Mouse (Mus musculus) midbrain, postnatal 0 days (tissue): Measurements from ENCODE around the gene Klf16. TPM values are rescaled to one million over a fixed set of nuclear protein-coding genes. Genes with fewer than 3 reads are reported as not detected.

Source experiments
- ATAC-seq: fragments of 200-750 bp; cut with Nextera tagmentation; 2 replicates; pipeline ENCODE4 v1.8.0; 2017; ENCODE audit warnings: moderate number of reproducible peaks, mild to moderate bottlenecking, moderate TSS enrichment, moderate library complexity; ENCODE audit not compliant: low FRiP score
- DNase-seq: peaks from one replicate; pipeline ENCODE4 v3.0.0-alpha.2; 2015; ENCODE audit warnings: low spot score
- H3K27ac ChIP-seq: fragments of 300-500 bp; sonication (generic); 2 replicates; pipeline ENCODE4 v1.5.1; 2014; ENCODE audit warnings: low read depth, mild to moderate bottlenecking, low read length, mixed read lengths
- H3K27me3 ChIP-seq: fragments of 300-500 bp; sonication (generic); 2 replicates; pipeline ENCODE4 v1.6.1; 2014; ENCODE audit warnings: low read length, control low read depth, mixed read lengths; ENCODE audit not compliant: insufficient read depth
- H3K36me3 ChIP-seq: fragments of 300-500 bp; sonication (generic); 2 replicates; pipeline ENCODE4 v1.6.1; 2014; ENCODE audit warnings: low read length, control low read depth, mixed read lengths; ENCODE audit not compliant: insufficient read depth
- H3K4me1 ChIP-seq: fragments of 300-500 bp; sonication (generic); 2 replicates; pipeline ENCODE4 v1.6.1; 2014; ENCODE audit warnings: mild to moderate bottlenecking, control low read depth, antibody characterized with exemption, low read length, mixed read lengths; ENCODE audit not compliant: insufficient read depth
- H3K4me2 ChIP-seq: fragments of 300-500 bp; sonication (generic); 2 replicates; pipeline ENCODE4 v1.6.1; 2014; ENCODE audit warnings: low read depth, mild to moderate bottlenecking, low read length, mixed read lengths; ENCODE audit not compliant: poor library complexity, severe bottlenecking
- H3K4me3 ChIP-seq: fragments of 300-500 bp; sonication (generic); 2 replicates; pipeline ENCODE4 v1.5.1; 2014; ENCODE audit warnings: low read depth, mild to moderate bottlenecking, low read length, moderate library complexity
- H3K9ac ChIP-seq: fragments of 300-500 bp; sonication (generic); replicated peaks from 2 replicates; pipeline ENCODE4 v1.6.1; 2014; ENCODE audit warnings: mild to moderate bottlenecking, low read length, moderate library complexity, mixed read lengths; ENCODE audit not compliant: poor library complexity, severe bottlenecking
- H3K9me3 ChIP-seq: fragments of 300-500 bp; sonication (generic); 2 replicates; pipeline ENCODE4 v1.6.1; 2016; ENCODE audit warnings: low read length, control low read depth
- CTCF ChIP-seq: IDR thresholded peaks from 2 replicates; pipeline ENCODE4 v1.5.1; 2016; ENCODE audit warnings: antibody characterized with exemption, mild to moderate bottlenecking
- WGBS: fragments of 180-500 bp; shearing (Covaris S2); extraction: QIAGEN DNeasy Blood & Tissue Kit; methylation state at CpG from one replicate; pipeline ENCODE4 v1.1.7; 2014; 5-methylcytosine and 5-hydroxymethylcytosine counted together
- polyA plus RNA-seq: library from polyadenylated mRNA; unstranded; fragments of >200 nt; fragmentation: Nextera tagmentation; extraction: Ambion mirVana; gene quantifications from 2 replicates; pipeline ENCODE4 v1.2.1, GENCODE M21; 2015
- total RNA-seq: library from RNA; depleted of rRNA; stranded (reverse); fragments of >200 nt; gene quantifications from 2 replicates; pipeline ENCODE4 v1.2.3, GENCODE M21; 2014

The Klf16 gene
- total and polyA plus RNA-seq, 2 experiments from 2014 or later, result 8.3 to 18.1 TPM

DNA sequence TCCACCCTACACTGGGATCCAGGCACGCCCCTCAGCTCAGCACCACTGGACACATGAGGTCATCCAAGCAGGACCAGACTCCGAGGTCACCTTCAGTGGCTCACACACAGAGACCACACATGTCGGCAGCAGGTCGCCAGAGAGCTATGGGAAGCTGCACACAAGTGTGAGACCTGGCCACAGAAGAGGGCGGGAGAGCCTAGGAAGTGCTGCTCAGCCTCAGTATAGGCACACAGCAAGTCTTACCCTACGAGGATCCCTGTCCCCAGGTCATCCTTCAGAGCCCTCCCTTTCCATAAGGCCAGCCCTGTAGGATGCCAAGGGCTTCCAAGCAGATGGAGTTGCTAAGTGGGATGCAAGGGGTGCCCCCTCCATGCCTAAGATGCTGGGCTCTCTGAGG is 23.1 kb downstream of the Klf16 start:
- Histone ChIP-seq H3K27ac (no peak overlapping the region), H3K4me1 (no peaks in the 10 kb centered on the region), H3K36me3 (peaks cover 15% of the 10 kb centered on the region), H3K4me2 (no peak overlapping the region), H3K4me3 (no peak overlapping the region), H3K27me3 (no peaks in the 10 kb centered on the region), H3K9me3 (no peaks in the 10 kb centered on the region), H3K9ac (no peak overlapping the region)
- no peak for TF ChIP-seq CTCF
- whole genome bisulfite sequencing, result 94% methylated on average over 6 of the region's 6 CpGs
- DNase-seq, result no peak
- no peak for ATAC-seq

- Histone ChIP-seq H3K4me3 (no peak overlapping the region), H3K27me3 (no peaks in the 10 kb centered on the region), H3K4me1 (no peaks in the 10 kb centered on the region), H3K27ac (no peak overlapping the region), H3K36me3 (peaks cover 15% of the 10 kb centered on the region), H3K4me2 (no peak overlapping the region), H3K9me3 (no peaks in the 10 kb centered on the region), H3K9ac (no peak overlapping the region)
- ATAC-seq, result no peak
- 96% methylated on average over 8 of the region's 8 CpGs for WGBS
- no peak for DNase-seq
- no peak for TF ChIP-seq CTCF
These were observed 23.5 kb downstream of the Klf16 start for GRCm38 (mm10) chr10:80553575-80553974.

DNA sequence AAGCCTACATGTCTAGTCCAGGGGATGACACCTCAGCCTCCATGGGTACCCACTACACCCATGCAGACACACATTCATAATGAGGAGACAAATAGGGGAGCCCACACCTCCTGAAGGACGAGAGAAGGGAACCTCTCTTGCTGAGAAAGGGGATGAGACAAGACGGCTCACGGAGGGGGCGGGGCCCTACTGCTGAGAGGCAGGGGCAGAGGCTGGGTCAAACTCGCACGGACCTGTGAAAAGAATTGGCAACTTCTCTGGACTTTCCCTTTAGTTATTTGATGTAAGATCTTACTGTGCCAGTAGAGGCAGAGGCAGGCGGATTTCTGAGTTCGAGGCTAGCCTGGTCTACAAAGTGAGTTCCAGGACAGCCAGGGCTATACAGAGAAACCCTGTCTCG is 24.8 kb downstream of the Klf16 start:
- ATAC-seq, result no peak
- Histone ChIP-seq H3K4me2 (no peak overlapping the region), H3K27ac (no peak overlapping the region), H3K36me3 (peaks cover 24% of the 10 kb centered on the region), H3K4me3 (no peak overlapping the region), H3K9me3 (no peaks in the 10 kb centered on the region), H3K4me1 (no peaks in the 10 kb centered on the region), H3K27me3 (no peaks in the 10 kb centered on the region), H3K9ac (no peak overlapping the region)
- 64% methylated on average over 9 of the region's 9 CpGs for WGBS
- TF ChIP-seq CTCF, result no peak
- no peak for DNase-seq

- H3K4me2 ChIP-seq, result no peak overlapping the region
- no peaks in the 10 kb centered on the region for H3K4me1 ChIP-seq
- no peaks in the 10 kb centered on the region for H3K27me3 ChIP-seq
- H3K36me3 ChIP-seq, result peaks cover 54% of the 10 kb centered on the region
- H3K9me3 ChIP-seq, result no peaks in the 10 kb centered on the region
- no peak overlapping the region for H3K27ac ChIP-seq
- no peak for ATAC-seq
- TF ChIP-seq CTCF, result no peak
- DNase-seq, result no peak
- WGBS, result 96% methylated on average over 21 of the region's 21 CpGs
- no peak overlapping the region for H3K9ac ChIP-seq
- no peak overlapping the region for H3K4me3 ChIP-seq
These were observed 27.8 kb downstream of the Klf16 start for GRCm38 (mm10) chr10:80549279-80549678.

DNA sequence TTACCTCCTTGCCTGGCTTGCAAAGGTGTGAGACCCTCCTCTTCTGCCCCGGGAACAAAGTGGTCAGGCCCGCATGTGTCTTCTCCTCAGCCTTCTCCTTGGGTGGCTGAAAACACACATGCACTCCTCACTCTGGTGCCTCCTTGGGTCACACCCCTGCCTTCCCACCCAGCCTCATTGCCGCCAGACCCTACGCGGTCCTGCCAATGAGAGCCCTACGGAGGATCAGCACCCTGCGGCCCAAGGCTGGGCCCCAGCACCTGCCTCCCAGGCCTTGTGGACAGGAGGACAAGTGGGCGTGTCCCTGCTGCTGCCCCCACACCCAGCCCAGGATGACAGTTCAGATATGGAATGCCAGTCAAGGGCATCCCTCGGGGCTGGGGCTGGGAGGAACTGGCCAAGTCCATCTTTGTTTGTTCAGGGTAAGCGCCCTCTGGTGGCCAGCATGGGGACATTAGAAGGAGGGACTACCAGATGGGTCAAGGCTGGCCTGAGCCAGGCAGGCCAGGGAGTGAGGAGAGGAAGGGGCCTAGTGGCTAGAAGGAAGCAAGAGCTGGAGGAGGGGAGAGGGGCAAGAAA is 28.6 kb downstream of the Klf16 start:
- H3K9me3 ChIP-seq, result no peaks in the 10 kb centered on the region
- H3K9ac ChIP-seq, result no peak overlapping the region
- peaks cover 62% of the 10 kb centered on the region for H3K36me3 ChIP-seq
- no peaks in the 10 kb centered on the region for H3K27me3 ChIP-seq
- H3K4me3 ChIP-seq, result no peak overlapping the region
- H3K4me2 ChIP-seq, result no peak overlapping the region
- WGBS, result 71% methylated on average over 10 of the region's 10 CpGs
- ATAC-seq (peak; percentile 35; the same call in 1 of the 2 replicates), DNase-seq (peak; percentile 68)
- H3K4me1 ChIP-seq, result no peaks in the 10 kb centered on the region
- no peak overlapping the region for H3K27ac ChIP-seq
- TF ChIP-seq CTCF, result peak; percentile 86

- no peaks in the 10 kb centered on the region for H3K4me1 ChIP-seq
- no peak for TF ChIP-seq CTCF
- peaks cover 72% of the 10 kb centered on the region for H3K36me3 ChIP-seq
- no peak overlapping the region for H3K9ac ChIP-seq
- H3K27me3 ChIP-seq, result no peaks in the 10 kb centered on the region
- H3K9me3 ChIP-seq, result no peaks in the 10 kb centered on the region
- no peak overlapping the region for H3K27ac ChIP-seq
- DNase-seq, result no peak
- no peak overlapping the region for H3K4me2 ChIP-seq
- 88% methylated on average over 14 of the region's 15 CpGs for WGBS
- ATAC-seq, result no peak
- no peak overlapping the region for H3K4me3 ChIP-seq
These were observed 29.6 kb downstream of the Klf16 start for GRCm38 (mm10) chr10:80547539-80547938.
